Mouse (Mus musculus): ENCODE results near the gene Kpna3. TPM values are rescaled to one million over a fixed set of nuclear protein-coding genes. Genes with fewer than 3 reads are reported as not detected.

Gene Kpna3
- polyA plus RNA-seq (2021; fragmentation: Nextera tagmentation): 30.8 and 33.9 TPM in 2 replicates
- long read RNA-seq, experiment 1, full-length matches to known transcripts: 37 of 100 reads
- long read RNA-seq, experiment 1, partial matches to known transcripts: 42 of 100 reads
- long read RNA-seq, experiment 1, other reads (novel, unspliced or antisense): 21 of 100 reads
- long read RNA-seq, experiment 2, full-length matches to known transcripts: 224 of 261 reads
- long read RNA-seq, experiment 2, partial matches to known transcripts: 18 of 261 reads
- long read RNA-seq, experiment 2, other reads (novel, unspliced or antisense): 19 of 261 reads

DNA sequence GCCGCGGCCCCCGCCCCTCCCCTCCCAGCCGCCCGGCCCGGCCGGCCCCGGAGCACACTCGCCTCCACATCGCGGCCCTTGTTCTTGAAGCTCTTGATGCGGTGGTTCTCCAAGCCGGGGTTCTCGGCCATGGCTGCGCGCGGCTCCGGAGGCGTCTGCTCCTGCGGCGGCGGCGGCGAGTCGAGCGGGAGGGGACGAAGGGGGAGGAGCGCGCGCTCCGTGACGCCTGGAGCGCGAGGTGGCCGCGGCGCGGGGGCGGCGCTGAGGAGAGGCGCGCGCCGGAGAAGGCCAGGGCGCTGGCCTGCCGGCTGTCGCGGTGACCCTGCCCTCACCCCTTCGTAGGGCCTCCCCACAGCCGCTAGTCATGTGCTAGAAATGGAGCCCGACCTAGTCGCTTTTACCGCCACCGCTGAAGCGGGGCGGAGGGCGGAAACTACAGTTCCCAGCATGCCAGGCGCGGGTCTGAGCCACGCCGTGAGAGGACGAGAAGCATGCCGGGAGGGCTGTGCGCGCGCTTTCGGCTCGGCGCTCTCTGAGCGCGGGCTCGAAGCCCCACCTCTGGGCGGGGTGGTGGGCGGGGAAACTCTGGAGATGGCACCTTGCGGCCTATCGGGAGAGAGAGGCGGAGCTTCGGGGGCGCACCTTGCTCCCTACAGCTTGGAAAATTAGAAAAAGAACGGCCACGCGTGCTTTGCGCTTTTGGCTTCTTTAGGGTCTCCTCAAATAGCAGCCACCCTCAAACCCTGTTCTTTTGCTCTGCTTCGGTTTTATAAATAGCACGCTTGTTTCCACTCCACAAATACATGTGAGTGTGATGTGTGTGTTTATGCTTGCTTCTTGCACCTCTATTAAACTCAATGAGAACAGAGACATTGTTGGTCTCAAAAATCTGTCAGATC lies at the start of gene Kpna3:
Gene Kpna3, minus strand, starts transcription at position 214 of the 899 bp plus-strand sequence.

DNA sequence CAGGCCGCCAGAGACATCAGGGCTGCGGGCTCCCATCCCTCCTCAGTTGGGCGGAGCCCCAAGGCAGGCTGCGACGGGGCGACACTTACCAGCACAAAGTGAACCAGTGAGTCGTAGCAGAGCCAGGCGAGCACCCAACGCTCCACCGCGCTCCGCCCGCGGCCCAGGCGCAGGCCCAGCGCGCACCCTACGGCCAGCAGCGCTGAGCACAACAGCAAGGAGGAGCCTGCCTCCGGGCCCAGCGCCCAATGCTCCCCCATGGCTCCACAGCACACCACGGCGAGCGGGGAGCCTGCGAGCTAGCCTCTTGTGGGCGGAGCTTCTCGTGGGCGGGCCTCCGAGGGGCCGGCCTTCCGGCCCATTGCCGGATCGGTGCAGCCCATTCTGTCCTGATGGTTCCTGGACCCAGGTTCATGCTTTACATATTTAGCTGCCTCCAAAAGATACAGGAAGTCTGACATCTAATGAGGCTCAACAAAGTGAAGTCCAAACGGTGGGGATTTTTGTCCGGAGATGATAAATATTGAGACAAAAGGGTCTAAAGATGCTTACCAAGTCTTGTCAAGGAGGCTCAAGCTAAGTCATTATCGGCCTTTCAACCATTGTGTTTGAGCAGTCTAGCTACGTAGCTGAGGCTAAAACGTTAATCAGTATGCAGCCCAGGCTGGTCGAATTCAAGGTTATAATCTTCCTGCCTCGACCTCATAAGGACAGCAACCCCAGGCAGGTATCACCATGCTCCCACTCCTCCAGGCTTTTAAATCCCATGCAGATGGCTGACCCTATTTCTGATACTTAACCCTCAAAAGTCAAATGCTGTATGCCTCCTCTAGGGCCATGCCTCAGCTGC lies 79.3 kb downstream of the Kpna3 start, which contains the start of gene Ebpl:
Gene Ebpl, minus strand, starts transcription at position 309 of the 850 bp plus-strand sequence.

Other genes with a start within 250 kb of the Kpna3 start
- gene Sgcg, start 181.4 kb downstream of the Kpna3 start, polyA plus RNA-seq (2021; fragmentation: Nextera tagmentation): 0.15 and 0.21 TPM in 2 replicates
- gene Arl11, start 130.1 kb downstream of the Kpna3 start, polyA plus RNA-seq (2021; fragmentation: Nextera tagmentation): 1.1 and 1.6 TPM in 2 replicates
- 11.5 and 12.4 TPM in 2 replicates for gene Ebpl, start 79.4 kb downstream of the Kpna3 start, polyA plus RNA-seq (2021; fragmentation: Nextera tagmentation)
- gene Spryd7, start 117.0 kb upstream of the Kpna3 start, polyA plus RNA-seq (2021; fragmentation: Nextera tagmentation): 69.5 and 88.0 TPM in 2 replicates
- 12.9 and 13.0 TPM in 2 replicates for gene Trim13, start 158.4 kb upstream of the Kpna3 start, polyA plus RNA-seq (2021; fragmentation: Nextera tagmentation)
- 0.08 and 0.28 TPM in 2 replicates for gene Kcnrg, start 167.6 kb upstream of the Kpna3 start, polyA plus RNA-seq (2021; fragmentation: Nextera tagmentation)